Mouse (Mus musculus): Measurements from ENCODE around the gene Vmn1r49.
"Not testable (repeated sequence)": the region's sequence is repeated elsewhere in the genome, so short reads cannot be mapped to it uniquely, and the experiment has no call there.

Gene Vmn1r49

GRCm38 (mm10) chr6:90078406-90078805, at the start of gene Vmn1r49:
TSS of gene Vmn1r49 (minus strand) at chr6:90078506.
- no peak for DNase-seq (ENCODE audit: low spot score)

DNA sequence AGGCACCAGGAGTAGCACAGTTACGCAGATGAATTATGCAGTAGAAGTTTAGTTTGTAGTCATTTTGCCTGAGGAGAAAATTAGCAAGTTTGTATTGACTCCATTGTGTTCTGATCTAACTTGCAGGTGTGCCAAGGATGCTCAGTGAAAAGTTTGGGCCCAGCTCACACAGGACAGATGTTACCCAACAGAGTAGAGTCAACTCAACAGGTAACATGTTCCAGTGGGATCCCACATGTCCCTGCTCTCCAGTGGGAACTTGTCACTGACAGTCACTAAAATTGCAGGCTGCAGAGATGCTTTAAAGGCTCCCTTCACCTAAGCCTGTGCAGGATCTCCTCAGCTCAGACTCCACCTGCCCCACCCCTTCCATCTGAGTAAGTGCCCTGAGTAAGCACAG, 44.0 kb upstream of the Vmn1r49 start, which contains the start of gene Vmn1r51:
Gene Vmn1r51, plus strand, starts transcription at position 301 of the 400 bp plus-strand sequence.
- not testable (repeated sequence) for DNase-seq (ENCODE audit: low spot score)

GRCm38 (mm10) chr6:90101130-90101529, 22.8 kb upstream of the Vmn1r49 start, which contains the start of gene Vmn1r50:
TSS of gene Vmn1r50 (plus strand) at chr6:90101430.
- no peak for DNase-seq (ENCODE audit: low spot score)

- no peak for DNase-seq (ENCODE audit: low spot score)
Observed at GRCm38 (mm10) chr6:90100566-90100965, 22.3 kb upstream of the Vmn1r49 start.

DNA sequence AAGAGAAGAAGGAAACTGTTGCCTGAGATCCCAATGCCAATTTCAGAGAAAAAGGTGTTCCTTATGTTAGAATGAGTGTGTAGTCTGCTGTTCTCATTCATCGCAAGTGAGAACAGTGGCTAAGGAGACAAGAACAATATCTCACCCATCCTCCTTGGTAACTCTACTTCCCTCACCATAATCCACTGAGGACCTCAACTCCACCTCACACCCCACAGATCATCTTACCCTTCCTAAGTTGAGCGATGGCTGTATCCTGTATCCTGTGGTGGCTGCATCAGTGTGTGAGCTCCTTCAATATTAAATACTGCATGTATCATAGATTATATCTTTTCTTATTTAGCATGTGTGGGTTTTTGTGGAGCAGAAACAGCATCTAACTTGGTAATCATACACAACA, 41.6 kb downstream of the Vmn1r49 start, which contains the start of gene Vmn1r48:
Gene Vmn1r48, minus strand, starts transcription at position 101 of the 400 bp plus-strand sequence.
- DNase-seq (ENCODE audit: low spot score), result not testable (repeated sequence)

Data from c-Kit-positive CD71-positive TER-119-positive erythroid progenitor cells, embryonic 14.5 days (primary cell).